Mouse (Mus musculus) stomach, embryonic 16.5 days (tissue): ENCODE data around the gene Nrp1. TPM values are rescaled to one million over a fixed set of nuclear protein-coding genes. Genes with fewer than 3 reads are reported as not detected.

ENCODE experiments used
- ATAC-seq: fragments of 200-750 bp; cut with Nextera tagmentation; 2 replicates; pipeline ENCODE4 v1.8.0; 2017; ENCODE audit warnings: moderate number of reproducible peaks, moderate TSS enrichment; ENCODE audit not compliant: insufficient read depth, low FRiP score
- H3K27ac ChIP-seq: fragments of 300-500 bp; sonication (generic); 2 replicates; pipeline ENCODE4 v1.5.1; 2014; ENCODE audit warnings: low read length
- H3K27me3 ChIP-seq: fragments of 300-500 bp; sonication (generic); 2 replicates; pipeline ENCODE4 v1.6.1; 2014; ENCODE audit warnings: low read length, control low read depth, mixed read lengths; ENCODE audit not compliant: control insufficient read depth, insufficient read depth
- H3K36me3 ChIP-seq: fragments of 300-500 bp; sonication (generic); 2 replicates; pipeline ENCODE4 v1.6.1; 2014; ENCODE audit warnings: low read length; ENCODE audit not compliant: control insufficient read depth, insufficient read depth
- H3K4me1 ChIP-seq: fragments of 300-500 bp; sonication (generic); 2 replicates; pipeline ENCODE4 v1.6.1; 2014; ENCODE audit warnings: low read length, control low read depth, mixed read lengths; ENCODE audit not compliant: control insufficient read depth, insufficient read depth
- H3K4me2 ChIP-seq: fragments of 300-500 bp; sonication (generic); 2 replicates; pipeline ENCODE4 v1.6.1; 2014; ENCODE audit warnings: low read depth, low read length, mixed read lengths
- H3K4me3 ChIP-seq: fragments of 300-500 bp; sonication (generic); replicated peaks from 2 replicates; pipeline ENCODE4 v1.5.1; 2014; ENCODE audit warnings: mild to moderate bottlenecking, low read length
- H3K9ac ChIP-seq: fragments of 300-500 bp; sonication (generic); 2 replicates; pipeline ENCODE4 v1.6.1; 2014; ENCODE audit warnings: low read length
- H3K9me3 ChIP-seq: fragments of 300-500 bp; sonication (generic); replicated peaks from 2 replicates; pipeline ENCODE4 v1.6.1; 2016; ENCODE audit warnings: low read length, control low read depth; ENCODE audit not compliant: control insufficient read depth
- whole genome bisulfite sequencing: fragments of 180-500 bp; shearing (Covaris S2); extraction: QIAGEN DNeasy Blood & Tissue Kit; methylation state at CpG from one replicate; pipeline ENCODE4 v1.1.7; 2014; 5-methylcytosine and 5-hydroxymethylcytosine counted together
- polyA plus RNA-seq: library from polyadenylated mRNA; unstranded; fragments of >200 nt; fragmentation: Nextera tagmentation; extraction: Ambion mirVana; gene quantifications from 2 replicates; pipeline ENCODE4 v1.2.1, GENCODE M21; 2015

The Nrp1 gene
- polyA plus RNA-seq, 1 experiment from 2014 or later: 71.3 TPM

DNA sequence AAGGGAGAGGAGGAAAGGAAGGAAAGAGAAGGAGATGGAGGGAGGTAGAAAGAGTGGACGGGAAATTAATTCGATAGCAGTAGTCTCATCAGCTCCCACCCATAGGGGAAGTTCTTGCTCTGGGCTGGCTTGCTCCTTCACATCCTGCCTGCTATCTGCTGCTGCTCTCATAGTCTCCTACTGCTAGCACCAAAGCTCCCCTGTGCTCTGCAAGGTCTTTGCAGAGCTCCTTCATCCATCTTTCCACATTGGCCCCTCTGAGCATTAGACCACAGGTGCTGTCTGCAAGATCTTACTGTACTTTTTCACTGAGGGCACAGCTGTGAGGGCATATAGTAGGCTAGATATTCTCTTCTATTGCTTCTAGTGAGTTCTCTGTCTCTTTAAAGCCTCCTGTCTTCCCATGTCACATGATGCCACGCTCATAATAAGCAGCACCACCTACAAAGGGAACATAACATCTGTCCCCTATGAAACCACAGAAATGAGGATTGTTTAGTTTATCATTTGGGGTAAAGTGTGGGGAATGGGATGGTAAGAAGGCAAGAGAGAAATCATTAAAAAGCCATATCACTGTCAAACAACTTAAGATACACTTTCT is 158.5 kb downstream of the Nrp1 start:
- no peaks in the 10 kb centered on the region for H3K27me3 ChIP-seq
- 85% methylated on average over 3 of the region's 3 CpGs for WGBS
- ATAC-seq: no peak

DNA sequence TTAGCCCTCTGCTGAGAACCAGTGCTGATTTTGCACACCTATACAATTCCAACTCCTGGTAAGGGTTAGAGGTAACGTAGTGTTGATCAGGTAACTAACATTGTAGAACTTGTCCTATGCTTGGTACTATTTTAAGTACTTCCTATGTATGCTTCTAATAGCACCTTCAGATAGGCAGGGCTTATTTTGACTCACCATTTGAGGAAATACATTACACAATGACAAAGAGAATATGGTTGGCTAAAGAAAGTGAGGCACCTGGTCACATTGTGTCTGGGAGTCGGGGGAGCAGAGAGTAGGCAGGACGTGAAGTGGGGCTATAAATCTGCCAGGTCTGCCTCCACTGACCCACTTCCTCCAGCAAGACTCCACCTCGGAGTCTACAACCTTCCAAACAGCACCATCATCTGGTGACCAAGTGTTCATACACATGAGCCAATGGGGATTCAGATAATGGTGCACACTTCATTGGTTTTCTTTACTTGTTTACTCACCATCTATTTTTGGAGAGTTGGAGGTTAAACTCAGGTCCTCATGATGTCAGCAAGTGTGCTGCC is 159.2 kb downstream of the Nrp1 start:
- H3K9me3 ChIP-seq: no peaks in the 10 kb centered on the region
- H3K4me2 ChIP-seq: no peak overlapping the region
- H3K9ac ChIP-seq: no peak overlapping the region
- WGBS: 54% methylated on average over 4 of the region's 4 CpGs
- no peaks in the 10 kb centered on the region for H3K36me3 ChIP-seq
- H3K27ac ChIP-seq: no peak overlapping the region
- H3K27me3 ChIP-seq: no peaks in the 10 kb centered on the region
- no peak for ATAC-seq
- H3K4me1 ChIP-seq: no peaks in the 10 kb centered on the region
- H3K4me3 ChIP-seq: no peak overlapping the region

More for the DNA sequence above, 158.5 kb downstream of the Nrp1 start:
- no peak overlapping the region for H3K4me2 ChIP-seq
- no peaks in the 10 kb centered on the region for H3K36me3 ChIP-seq
- H3K4me3 ChIP-seq: no peak overlapping the region
- H3K27ac ChIP-seq: no peak overlapping the region
- H3K9me3 ChIP-seq: no peaks in the 10 kb centered on the region
- H3K4me1 ChIP-seq: no peaks in the 10 kb centered on the region
- no peak overlapping the region for H3K9ac ChIP-seq

DNA sequence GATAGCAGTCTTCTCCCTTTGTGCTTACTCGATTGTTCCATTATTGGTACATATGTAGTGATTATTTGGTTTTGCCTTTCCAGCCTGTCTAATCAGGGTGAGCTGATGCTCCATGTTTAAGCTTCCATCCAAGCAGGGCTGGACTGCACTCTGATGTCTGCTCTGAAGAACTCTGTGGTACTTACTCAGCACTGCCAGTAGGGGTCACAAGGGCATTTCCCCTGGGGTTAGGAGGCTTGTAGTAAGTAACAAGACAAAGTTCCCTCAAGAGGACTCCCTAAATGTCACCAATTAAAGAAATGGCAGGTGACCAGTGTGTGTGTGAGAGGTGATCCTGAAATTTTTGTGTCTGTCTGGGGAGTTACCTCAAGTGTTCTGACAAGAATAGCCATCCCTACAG is 161.0 kb downstream of the Nrp1 start:
- Histone ChIP-seq H3K36me3 (no peaks in the 10 kb centered on the region), H3K4me1 (no peaks in the 10 kb centered on the region), H3K9me3 (no peaks in the 10 kb centered on the region), H3K4me2 (no peak overlapping the region), H3K4me3 (no peak overlapping the region), H3K27ac (no peak overlapping the region), H3K9ac (no peak overlapping the region), H3K27me3 (no peaks in the 10 kb centered on the region)
- no peak for ATAC-seq
- 73% methylated on average over 1 of the region's 1 CpGs for WGBS

DNA sequence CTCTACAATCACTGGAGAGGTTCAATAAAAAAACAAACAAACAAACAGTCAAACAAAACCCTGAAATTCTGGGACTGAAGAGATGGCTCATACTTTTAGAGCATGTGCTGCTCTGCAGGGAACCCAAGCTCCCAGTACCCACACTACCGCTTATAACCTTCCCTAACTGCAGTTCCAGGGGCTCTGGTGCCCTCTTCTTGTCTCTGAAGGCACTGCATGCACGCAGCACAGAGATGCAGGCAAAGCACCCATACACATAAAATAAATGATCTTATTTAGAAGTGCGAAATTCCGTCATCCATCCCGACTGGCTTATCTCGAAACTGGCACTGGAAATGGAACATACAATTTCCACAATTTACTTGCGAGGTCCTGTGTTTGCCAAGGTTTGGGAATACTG is 165.4 kb downstream of the Nrp1 start:
- 60% methylated on average over 7 of the region's 7 CpGs for WGBS
- no peaks in the 10 kb centered on the region for H3K27me3 ChIP-seq
- H3K4me1 ChIP-seq: no peaks in the 10 kb centered on the region
- H3K27ac ChIP-seq: no peak overlapping the region
- ATAC-seq: no peak
- no peaks in the 10 kb centered on the region for H3K36me3 ChIP-seq
- no peaks in the 10 kb centered on the region for H3K9me3 ChIP-seq
- no peak overlapping the region for H3K4me2 ChIP-seq
- no peak overlapping the region for H3K9ac ChIP-seq
- H3K4me3 ChIP-seq: no peak overlapping the region

DNA sequence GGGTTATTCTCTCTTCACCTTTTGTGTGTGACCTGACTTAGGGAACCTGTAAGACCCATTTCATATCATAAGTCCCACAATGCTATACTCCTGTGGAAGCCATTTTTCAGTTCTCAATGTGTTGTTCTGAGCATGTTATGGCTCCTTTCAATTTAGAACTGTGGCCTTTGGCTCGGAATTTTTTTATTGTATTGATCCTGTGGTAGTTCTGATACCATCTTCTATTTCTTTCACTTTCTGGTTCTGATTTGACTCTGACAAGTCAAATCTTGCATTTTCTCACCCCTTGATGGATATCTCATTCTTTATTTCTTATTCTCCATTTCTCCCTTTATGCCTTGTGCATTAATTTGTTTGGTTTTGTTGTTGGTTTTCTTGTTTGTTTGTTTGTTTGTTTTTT is 167.5 kb downstream of the Nrp1 start:
- no peak overlapping the region for H3K4me3 ChIP-seq
- H3K9me3 ChIP-seq: no peaks in the 10 kb centered on the region
- H3K36me3 ChIP-seq: no peaks in the 10 kb centered on the region
- WGBS: 61% methylated on average over 1 of the region's 1 CpGs
- H3K4me1 ChIP-seq: no peaks in the 10 kb centered on the region
- H3K27ac ChIP-seq: no peak overlapping the region
- H3K9ac ChIP-seq: no peak overlapping the region
- H3K27me3 ChIP-seq: no peaks in the 10 kb centered on the region
- no peak for ATAC-seq
- H3K4me2 ChIP-seq: no peak overlapping the region

DNA sequence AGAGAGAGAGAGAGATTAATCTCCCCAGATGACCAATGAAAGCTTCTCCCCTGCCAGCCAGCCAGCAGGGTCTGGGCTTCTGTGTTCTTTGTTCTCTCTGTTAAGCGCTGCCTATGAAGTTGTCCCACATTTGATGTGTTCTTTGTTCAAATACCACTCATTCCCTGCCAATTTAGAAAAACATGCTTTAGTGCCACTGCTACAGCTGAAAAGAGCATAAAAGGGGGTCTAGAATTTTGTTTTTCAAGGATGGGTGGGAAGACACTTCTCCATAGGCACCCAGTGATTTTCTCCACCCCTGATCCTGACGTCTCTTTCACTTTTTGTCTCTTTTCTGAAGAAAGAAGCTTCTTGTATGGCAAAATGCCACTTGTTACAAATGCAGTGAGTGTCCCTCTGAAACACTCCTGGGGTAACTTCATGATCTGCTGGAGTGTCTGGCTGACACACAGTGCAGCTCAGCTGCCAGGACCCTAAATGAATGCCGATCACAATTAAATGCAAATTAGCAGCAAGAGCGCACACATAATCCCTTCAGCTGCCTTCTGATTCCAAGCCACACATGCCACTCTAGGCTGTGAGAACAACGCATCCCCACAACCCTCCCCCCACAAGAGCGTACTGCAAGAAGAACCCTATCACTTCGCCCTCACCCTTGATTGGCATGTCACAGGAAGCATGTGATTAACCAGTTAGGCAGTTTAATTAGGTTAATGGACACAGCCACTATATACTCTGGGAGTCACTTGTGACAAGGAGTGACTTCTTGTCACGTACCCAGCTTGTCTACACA is 170.4 kb downstream of the Nrp1 start:
- 62% methylated on average over 8 of the region's 8 CpGs for WGBS
- H3K9ac ChIP-seq: no peak overlapping the region

DNA sequence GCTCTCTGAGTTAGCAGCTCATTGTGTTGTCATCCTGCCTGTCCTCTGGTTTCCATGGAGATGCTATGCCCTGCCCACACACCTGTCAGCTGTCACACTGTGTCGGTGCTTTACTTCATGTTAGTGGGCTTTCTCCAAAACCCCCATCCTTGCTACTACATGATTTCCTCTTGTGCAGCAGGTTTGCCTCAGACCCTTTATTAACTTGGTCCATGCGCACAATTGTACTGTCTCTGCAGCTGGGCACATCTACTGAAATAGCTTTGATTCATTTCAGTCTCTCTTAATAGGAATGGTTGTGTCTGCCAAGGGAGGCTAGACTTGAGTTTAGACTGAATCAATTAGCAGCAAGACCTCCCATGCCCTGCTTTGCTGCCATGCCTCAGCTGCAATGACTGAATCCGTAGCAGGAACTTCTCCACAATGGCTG is 176.1 kb downstream of the Nrp1 start:
- 45% methylated on average over 3 of the region's 3 CpGs for WGBS
- H3K9ac ChIP-seq: no peak overlapping the region
- no peak for ATAC-seq
- H3K36me3 ChIP-seq: no peaks in the 10 kb centered on the region
- no peak overlapping the region for H3K27ac ChIP-seq
- H3K27me3 ChIP-seq: no peaks in the 10 kb centered on the region
- H3K9me3 ChIP-seq: no peaks in the 10 kb centered on the region
- no peaks in the 10 kb centered on the region for H3K4me1 ChIP-seq
- no peak overlapping the region for H3K4me3 ChIP-seq
- no peak overlapping the region for H3K4me2 ChIP-seq

More for the DNA sequence above, 170.4 kb downstream of the Nrp1 start:
- Histone ChIP-seq H3K27me3 (no peaks in the 10 kb centered on the region), H3K4me1 (no peaks in the 10 kb centered on the region), H3K4me2 (no peak overlapping the region), H3K36me3 (no peaks in the 10 kb centered on the region), H3K27ac (no peak overlapping the region), H3K9me3 (no peaks in the 10 kb centered on the region), H3K4me3 (no peak overlapping the region)
- no peak for ATAC-seq

DNA sequence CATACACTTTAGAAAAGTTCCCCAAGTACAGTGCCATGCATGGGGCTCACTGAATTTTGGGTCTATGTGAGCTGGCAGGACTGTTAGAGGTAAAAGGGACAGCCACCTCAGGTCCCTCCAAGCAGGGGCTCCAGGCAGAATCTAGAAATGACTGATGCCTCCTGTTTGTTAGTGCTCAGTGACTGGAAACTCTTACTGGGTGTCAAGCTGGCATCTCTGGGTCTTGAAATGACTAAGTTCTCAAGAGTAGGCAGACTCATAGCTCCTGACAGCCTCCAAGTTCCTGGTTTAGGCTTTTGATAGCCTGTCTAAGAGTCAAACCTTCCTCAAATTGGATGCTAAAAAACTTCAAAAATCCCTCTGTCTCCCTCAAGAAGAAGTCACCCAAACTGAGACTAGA is 177.3 kb downstream of the Nrp1 start:
- Histone ChIP-seq H3K27ac (no peak overlapping the region), H3K4me2 (no peak overlapping the region), H3K36me3 (no peaks in the 10 kb centered on the region), H3K9ac (no peak overlapping the region), H3K27me3 (no peaks in the 10 kb centered on the region), H3K9me3 (no peaks in the 10 kb centered on the region), H3K4me1 (no peaks in the 10 kb centered on the region), H3K4me3 (no peak overlapping the region)
- no peak for ATAC-seq

DNA sequence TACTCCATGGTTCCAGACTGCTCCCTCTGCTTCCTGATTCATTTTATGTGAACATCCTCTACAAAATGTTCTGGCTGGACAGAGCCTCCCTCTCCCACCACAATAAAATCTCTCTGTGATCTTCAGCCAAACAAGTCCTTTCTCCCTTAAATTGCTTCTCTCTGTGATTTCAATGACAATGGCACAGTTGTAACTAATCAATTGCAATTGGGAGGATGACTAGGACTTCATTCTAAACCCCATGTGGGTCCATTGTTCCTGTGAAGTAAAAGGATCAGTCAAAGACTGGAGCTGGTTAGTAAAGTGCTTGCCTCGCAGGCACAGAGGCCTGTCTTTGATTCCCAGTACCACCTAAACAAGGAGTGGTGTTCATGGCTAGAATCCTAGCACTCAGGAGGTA is 180.0 kb downstream of the Nrp1 start:
- ATAC-seq: no peak
- no peaks in the 10 kb centered on the region for H3K36me3 ChIP-seq
- H3K27ac ChIP-seq: no peak overlapping the region
- WGBS: 79% methylated on average over 1 of the region's 1 CpGs
- no peak overlapping the region for H3K4me3 ChIP-seq
- no peaks in the 10 kb centered on the region for H3K9me3 ChIP-seq
- no peaks in the 10 kb centered on the region for H3K27me3 ChIP-seq
- H3K4me2 ChIP-seq: no peak overlapping the region
- H3K4me1 ChIP-seq: no peaks in the 10 kb centered on the region
- H3K9ac ChIP-seq: no peak overlapping the region
